Mouse (Mus musculus): ENCODE measurements at regions not wholly inside any gene's neighbourhood (a gene's known extent, or its start where the extent isn't known, plus 50 kb on each side); places are given as distances from the start of the nearest gene placed in this dataset.
"Not testable (repeated sequence)": the region's sequence is repeated elsewhere in the genome, so short reads cannot be mapped to it uniquely, and the experiment has no call there.

DNA sequence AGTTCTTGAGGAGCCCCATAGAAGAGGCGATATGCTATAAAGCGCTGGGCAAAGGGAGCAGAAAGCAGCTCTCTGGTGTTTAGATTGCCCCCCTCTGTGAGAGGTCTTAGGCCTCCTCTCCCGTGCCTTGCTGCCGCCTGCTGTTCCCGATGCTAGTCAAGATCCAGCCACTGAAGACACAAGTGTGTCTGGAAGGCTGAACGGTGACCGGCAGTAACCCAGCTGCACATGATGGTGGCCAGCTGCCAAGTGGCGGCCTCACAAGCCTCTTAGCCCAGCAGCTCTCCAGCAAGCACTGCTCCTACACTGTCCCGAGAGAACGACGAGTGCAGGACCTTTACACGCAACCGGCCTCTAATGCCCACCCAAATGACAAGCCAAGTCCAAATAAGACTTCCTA lies 104.1 kb upstream of the Abca1 start:
- DNase-seq (ENCODE audit: low spot score in 2 of 2) = peak; percentile 43 to 48

DNA sequence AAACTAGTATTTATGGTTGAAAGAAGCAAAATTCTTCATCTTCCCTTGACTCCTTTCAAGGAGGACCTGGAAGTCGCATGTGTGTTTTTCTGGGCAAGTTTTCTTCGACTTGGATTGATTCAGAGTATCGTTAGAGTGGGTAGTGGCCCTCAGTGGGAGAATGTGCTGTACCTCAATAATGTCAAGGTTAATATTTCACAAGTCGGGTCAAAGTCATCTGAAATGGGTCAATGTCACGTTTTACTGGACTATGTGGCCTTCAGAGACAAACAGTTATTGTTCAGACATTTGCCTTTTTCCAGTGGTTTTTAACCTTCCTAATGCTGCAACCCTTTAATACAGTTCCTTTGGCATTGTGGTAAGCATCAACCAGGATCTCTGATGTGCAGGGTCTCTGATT lies 102.8 kb upstream of the Abca1 start:
- DNase-seq (ENCODE audit: low spot score in 2 of 2) = no peak

DNA sequence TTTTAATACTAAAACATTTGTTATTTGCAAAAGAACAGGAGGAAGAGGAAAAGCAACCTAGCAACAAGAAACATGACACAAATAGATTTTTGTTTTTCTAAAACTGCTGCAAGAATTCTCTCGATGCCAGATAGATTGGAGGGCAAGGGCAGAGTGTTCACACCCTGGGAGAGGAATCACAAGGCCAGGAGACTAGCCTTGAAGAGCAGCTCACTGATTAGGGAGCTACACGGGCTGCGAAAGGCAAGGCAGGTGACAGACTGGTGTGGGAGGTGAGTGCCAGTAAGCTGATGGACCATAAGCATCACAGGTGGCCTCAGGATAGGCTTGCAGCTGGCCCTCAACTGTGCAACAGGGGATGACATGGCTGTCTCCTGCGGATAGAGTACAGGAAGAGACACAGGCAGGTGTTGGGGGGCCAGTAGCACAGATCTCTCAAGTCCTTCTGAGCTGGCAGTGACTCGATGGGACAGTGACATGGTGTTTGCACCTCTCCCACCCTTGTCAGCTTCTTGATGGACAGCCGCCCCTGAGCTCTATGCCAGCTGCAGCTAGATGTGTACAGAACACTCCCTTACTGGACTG lies 102.0 kb upstream of the Abca1 start:
- DNase-seq (ENCODE audit: low spot score in 2 of 2) = no peak

DNA sequence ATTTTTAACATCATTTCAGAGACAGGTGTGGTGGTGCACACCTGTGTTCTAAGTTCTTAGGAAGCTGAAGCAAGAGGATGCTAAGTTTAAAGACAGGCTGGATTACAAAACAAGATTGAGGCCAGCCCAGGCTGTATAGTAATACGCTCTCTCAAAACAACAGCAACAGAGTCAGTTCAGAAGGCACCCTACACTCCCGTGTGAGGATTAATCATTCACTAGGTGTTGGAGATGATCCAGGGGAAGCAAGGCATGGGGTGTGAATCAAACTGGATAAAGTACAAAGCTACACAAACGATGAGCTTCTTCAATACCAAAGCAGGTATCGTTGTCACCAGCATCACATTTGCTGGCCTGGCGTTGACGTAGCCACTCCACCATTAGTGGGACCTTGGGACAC lies 99.3 kb upstream of the Abca1 start:
- DNase-seq (ENCODE audit: low spot score in 2 of 2) = no peak

DNA sequence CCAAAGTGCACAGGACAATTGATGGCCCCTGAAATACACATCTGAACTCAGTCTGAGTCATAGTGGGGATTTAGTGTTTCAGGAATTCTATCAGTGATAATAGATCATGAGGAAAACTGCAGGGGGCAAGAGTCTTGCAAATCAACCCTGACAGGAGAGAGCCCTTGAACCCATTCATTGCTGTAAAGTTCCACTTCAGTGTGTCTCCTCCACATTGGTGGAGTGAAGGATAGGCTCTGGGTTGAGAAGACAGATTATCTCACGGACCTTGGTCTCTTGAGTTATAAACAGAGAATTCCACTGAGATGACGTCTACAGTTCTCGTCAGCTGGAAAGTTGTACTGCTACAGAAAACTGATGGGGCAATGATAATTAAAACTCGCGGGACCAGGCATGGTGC lies 97.3 kb upstream of the Abca1 start:
- no peak for DNase-seq (ENCODE audit: low spot score in 2 of 2)

DNA sequence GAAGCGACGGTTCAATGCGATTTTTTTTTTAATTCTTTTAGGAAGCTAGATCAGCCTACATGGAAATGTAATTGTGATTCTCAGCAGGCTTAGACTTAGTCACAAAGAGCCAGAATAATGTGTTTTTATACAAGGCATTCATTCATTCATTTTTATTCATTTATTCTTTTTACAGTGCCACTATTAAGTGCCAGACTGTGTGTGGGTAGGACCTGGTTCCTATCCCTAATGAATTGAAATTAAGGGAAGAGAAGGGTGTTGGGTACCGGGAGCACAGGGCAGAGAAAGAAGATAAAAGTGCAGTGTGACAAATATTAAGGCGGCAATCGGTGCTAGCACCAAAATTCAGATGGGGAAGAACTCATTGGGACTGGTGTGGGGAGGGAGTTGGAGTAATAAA lies 94.8 kb upstream of the Abca1 start:
- DNase-seq (ENCODE audit: low spot score in 2 of 2) = no peak

DNA sequence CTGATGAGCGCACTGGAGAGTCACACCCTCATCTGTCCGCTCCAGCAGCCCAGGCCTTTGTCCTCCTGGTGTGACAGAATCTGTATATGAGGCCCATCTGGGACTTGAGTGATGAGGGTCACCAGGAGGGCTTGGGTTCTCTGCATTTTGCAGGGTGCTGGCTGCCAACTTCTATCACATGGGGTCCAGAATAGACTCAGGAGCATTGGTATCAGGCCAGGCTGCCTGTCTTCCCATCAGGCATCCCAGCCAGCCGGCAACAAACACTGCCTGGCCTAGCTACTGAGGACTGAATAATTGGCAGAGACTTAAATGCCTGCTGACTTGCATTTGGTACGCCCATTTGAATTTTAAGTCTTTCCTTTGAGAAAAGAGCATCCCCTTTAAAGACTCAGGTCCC lies 94.0 kb upstream of the Abca1 start:
- no peak for DNase-seq (ENCODE audit: low spot score in 2 of 2)

DNA sequence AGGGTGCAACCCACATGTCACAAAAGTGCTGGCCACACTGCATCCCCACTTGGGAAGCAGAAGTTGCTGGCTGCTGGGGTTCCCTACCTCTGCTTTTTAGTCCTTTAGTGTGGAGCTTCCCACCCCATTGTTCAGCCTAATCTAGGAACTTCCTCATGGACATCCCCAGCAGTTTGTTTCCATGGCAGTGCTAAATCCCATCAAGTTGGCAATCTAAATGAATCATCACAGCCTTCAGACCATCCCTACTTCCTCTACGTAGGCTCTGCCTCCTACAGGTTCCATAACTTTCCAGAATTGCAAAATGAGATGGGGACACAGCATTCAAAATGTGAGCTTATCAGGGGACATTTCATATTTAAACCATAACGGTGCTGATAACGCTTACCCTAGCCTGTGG lies 90.6 kb upstream of the Abca1 start:
- no peak for DNase-seq (ENCODE audit: low spot score in 2 of 2)

DNA sequence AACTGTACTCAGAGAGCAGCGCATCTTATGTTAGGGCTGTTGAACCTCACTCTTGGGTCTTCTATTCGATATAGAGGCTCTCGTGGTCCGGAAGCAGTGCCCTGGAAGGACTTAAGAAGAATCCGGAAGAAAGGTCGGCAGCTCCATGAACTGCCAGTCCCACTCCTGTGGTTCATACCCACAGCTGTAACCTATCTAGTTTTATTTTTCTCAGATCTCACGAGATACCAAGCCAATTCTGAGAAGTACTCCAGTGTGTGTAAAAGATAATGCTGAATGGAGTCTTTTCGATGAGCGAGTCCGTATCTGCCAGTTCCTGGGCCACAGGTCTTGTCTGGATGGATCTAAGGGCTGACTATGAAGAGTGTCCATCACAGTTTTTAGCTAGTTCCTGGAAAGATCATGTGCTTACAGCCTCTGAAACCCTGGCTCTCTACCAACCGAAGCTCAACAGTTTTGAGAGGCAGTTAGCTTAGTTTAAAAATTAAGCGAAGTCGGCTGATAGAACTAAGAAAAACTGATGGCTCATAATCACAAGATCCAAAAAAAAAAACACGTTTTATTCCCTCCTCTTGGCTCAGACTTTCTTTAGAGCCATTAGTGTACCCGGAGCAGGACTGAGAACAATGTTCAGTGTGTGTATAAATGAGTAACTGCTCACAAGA lies 86.5 kb upstream of the Abca1 start:
- no peak for DNase-seq (ENCODE audit: low spot score in 2 of 2)

DNA sequence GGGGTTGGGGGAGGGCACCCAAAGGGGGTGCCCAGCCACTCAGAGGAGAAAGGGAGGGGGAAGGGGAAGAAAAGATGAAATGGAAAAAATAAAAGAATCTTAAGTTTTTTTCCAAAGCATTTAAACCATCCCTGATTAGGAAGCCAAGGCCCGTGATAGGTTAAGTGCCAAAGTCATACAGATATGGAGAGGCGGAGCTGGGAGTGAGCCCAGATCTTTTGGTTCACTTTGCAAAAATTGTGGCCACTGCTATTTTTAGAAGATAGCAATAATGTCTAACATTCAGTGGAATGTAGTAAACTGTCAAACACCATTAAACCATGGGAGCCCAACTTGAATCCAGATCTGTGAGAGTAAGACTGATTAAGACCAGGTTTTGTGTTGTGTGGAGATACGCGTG lies 85.9 kb upstream of the Abca1 start:
- DNase-seq (ENCODE audit: low spot score in 2 of 2) = no peak

DNA sequence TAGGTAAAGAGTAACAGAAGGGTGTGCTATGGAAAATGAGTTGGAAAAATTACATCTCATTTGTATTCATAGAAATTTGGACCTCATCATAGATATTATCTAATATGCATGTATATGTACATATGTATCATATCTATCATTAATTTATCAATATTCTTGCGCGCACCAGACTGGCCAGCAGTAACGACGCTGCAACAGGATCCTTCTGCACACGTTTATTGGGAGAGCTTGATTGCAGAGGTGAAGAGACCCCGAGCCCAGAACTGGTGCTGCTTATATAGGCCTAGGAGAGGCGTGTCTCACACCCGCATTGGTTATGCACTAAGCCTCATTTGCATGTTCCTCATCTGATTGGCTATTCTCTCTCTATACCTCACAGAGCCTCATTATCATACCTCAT lies 83.8 kb upstream of the Abca1 start:
- DNase-seq (ENCODE audit: low spot score in 2 of 2) = not testable (repeated sequence)

DNA sequence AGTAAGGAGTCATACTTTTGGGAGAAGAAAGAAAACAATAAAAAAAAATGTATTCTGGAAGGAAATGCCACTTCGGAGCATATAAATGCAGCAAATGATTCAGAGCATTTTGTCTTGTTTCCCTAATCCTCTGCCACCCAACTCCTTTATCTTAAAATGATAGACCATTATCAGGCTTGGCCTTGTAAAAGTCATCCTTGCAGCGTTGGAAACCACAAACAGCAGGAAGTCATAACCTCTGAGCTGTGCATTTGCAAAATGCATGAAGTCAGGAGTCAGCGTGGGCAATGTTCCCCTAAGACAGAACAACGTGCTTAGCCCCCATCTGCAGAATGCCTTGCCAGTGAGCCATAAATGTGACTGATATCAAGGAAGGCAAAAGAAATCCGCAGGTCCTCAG lies 80.2 kb upstream of the Abca1 start:
- DNase-seq (ENCODE audit: low spot score in 2 of 2) = no peak

DNA sequence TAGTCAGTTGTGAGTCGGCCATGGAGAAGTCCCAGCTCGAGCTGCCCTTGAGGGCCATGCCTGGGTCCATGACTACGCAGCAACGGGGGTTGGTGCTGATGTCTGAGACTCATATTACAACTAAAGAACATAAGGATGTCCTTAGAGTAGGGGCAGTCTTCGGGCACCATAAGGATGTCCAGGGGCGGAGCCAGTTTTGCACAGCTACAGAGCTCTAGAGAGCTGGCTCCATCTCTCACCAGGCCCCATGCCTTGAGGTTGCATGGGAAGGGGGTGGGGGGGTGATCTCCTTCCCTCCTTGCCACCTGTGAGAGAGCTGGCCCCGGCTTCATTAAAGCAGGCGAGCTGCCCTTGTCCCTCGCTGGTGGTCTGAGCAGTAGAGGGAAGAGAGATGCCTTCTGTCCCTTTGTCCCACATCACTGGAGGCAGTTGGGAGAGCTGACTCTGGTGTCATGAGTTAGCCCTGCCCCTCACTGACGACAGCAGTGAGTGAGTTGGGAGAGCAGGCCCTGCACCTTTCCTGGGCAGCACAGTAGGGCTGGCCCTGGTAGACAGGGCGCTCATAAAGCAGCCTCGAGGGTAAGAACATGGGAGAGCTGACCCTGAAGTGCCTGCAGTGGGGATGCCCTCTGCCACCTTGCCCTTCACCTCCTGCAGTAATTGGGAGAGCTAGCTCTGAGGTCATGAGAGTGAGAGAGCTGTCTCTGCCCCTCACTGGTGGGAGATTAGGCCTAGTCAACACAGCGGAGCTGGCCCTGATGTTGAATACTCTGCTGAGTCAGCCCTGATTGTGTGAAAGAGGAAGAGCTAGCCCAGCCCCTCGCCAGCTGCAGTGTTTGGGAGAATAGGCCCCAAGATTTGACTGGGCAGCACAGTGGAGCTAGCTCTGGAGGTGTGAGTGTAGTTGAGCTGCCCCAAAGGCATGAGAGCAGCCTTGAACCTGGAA lies 78.9 kb upstream of the Abca1 start:
- DNase-seq (ENCODE audit: low spot score in 2 of 2) = no peak

DNA sequence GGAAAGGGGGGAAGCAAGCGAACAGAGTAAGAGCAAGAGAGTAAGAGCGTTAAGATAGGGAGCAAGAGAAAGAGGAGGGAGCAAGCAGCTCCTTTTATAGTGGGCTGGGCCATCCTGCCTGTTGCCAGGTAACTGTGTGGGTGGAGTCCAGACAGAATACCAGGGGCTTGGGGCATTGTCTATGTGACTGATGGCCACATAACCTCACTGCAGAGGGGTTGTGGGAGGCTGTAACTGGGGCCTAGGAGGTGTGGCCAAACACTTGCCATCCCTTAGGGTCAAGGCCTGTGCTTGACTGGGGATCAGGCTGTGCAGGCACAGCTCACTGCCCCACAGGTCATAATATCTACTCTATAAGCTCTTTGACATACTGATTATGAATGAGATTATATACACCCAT lies 76.2 kb upstream of the Abca1 start:
- no peak for DNase-seq (ENCODE audit: low spot score in 2 of 2)

DNA sequence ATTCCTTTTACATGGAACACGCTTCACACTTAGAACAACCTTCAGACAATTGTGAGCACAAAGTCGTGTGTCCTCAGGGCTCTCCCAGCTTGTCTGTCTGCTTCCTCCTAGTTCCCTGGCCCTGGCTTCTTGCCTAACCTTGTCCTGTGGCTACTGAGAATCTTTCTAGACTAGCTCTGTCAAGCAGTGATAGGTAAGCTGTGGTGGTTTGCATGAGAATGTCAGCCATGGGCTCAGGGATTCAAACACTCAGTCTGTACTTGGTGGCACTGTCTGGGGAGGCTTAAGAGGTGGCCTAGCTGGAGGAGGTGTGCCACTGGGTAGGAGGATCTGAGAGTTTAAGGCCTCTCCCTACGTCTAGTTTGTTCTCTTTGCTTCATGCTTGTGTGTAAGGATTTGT lies 72.7 kb upstream of the Abca1 start:
- no peak for DNase-seq (ENCODE audit: low spot score in 2 of 2)

DNA sequence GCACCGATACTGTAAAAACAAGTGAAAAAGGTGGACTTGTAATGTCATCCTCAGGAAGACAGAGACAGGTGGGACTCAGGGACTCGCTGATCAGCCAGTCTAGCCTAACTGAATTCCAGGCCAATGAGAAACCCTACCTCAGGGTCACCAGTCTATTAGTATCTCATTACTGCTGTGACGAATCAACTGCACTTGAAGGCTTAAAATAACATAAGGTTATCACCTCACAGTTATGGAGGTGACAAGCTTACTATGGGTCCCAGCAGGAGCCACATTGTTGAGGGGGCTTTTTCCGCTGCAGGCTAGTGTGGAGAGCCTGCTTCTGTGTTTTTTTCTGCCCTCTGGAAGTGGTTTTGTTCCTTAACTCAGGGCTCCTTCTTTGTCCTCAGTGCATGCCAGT lies 72.2 kb upstream of the Abca1 start:
- DNase-seq (ENCODE audit: low spot score in 2 of 2) = no peak

DNA sequence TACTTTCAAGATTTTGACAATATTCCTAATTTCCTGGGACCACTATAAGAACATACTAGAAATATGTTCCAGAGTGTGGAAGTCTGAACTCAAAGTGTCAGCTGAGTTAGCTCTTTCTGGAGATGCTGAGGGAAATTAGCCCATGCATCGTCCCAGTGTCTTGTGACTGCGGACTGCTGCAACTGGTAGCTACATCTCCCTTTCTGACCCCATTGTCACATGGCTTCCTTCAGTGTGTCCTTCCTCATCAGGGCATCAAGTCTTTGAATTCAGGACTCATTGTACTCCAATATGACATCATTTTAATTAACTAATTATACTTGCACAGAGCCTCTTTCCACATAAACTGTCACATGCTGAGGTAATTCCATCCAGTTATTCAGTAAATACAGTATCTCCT lies 71.4 kb upstream of the Abca1 start:
- no peak for DNase-seq (ENCODE audit: low spot score in 2 of 2)

DNA sequence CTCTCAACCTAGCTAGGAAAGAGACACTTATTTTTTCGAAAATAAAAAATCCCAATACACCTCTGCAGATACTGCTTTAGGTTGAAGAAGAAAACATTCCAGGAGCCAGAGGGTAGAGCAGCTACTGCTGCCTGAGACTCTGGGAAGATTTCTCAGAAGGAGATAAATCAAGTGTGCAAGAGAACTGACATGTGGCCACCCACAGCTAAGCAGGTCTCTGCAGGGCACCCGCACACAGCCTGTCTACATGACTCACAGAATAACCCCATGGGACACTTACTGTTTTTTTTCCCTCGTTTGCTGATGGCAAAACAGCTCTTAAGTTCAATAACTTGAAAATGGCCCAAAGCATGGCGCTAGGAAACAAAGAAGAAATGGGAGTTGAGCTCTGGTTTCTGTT lies 68.7 kb upstream of the Abca1 start:
- no peak for DNase-seq (ENCODE audit: low spot score in 2 of 2)

DNA sequence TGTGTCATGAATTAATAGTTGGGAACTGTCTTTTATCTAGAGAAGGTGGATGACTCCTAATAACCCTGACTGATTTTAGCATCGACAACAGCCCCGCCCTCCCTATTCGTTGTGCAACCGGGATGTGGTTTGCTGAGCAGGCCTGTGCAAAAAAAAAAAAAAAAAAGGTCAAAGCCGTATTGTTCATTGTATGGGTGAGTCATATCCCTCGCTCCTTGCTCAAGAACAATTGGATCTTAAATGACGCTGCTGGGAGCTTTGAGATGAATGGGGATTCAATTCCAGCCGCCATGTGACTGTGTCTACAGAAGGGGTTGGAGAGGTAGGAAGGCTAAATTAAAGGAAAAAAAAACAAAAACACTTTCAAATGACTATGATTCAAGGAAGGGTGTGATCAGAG lies 68.1 kb upstream of the Abca1 start:
- no peak for DNase-seq (ENCODE audit: low spot score in 2 of 2)

DNA sequence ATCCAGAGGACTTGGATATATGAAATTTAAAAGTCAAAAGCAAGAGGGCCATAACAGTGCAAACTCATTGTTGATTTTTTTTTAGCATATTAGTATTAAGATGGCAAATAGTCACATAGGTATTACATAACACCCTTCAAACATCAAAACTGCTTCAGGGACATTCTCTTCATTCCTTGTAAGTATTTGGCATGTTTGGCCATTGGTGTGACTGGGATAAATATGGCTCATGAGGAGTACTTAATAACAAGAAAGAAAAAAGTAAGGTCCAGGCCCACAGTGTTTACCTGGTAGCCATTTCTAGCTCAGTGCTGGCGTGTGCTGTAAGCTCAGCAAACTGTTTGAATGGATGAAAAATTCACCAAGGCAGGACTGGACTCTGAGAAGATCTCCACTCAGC lies 67.4 kb upstream of the Abca1 start:
- DNase-seq (ENCODE audit: low spot score in 2 of 2) = no peak

DNA sequence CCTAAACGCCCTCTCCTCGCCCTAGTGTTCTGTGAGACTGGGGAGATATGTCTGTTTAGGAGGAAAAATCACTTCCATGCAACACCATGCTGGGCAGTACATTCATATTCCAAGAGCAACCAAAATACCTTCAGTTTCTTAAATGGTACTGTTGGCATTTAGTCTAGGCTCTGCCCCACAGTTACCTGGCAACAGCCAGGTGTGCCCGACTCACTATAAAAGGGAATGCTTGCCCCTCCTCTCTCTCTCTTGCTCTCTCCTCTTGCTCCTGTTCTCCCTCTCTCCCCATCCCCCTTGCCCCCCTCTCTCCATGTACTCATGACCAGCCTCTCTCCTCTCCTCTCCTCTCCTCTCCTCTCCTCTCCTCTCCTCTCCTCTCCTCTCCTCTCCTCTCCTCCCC lies 66.7 kb upstream of the Abca1 start:
- no peak for DNase-seq (ENCODE audit: low spot score in 2 of 2)

DNA sequence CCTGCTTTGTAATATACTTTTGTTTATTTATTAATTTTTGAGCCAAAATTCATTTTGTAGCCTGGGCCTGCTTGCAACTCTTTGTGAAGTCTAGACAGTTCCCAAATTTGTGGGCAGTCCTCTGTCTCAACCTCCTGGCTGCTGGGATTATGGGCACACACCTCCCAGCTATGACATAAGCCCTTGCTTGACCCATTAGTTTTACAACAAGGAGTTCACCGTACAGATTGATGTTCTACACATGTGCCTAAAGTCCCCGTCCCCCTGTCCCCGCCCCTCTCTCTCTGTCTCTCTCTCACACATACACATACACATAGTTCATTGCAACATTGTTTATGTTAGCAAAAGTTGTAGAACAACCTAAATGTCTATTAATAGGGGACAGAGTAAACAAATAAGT lies 63.7 kb upstream of the Abca1 start:
- no peak for DNase-seq (ENCODE audit: low spot score in 2 of 2)

DNA sequence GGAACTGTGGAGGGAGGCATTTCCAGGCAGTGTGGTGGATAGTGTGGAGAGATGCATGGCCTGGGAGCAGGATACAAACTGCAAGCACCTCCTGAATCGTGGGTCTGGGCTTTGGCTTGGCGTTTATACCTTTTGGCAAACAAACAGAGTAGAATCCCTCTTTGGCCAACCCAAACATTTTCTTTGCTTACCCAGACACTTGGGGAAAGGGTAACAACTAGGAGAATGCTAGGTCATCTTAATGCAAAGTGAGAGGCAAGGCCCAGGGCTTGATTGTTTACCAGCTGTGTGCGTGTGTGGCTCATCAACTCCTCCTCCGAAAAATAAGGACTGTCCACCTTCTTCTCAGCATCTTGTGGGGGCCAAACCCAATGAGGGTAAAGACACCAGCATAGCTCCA lies 61.1 kb upstream of the Abca1 start:
- DNase-seq (ENCODE audit: low spot score in 2 of 2) = no peak

Data from frontal cortex, postnatal 25 days (tissue).